Mouse (Mus musculus): ENCODE data around the gene Arhgef7.

DNA sequence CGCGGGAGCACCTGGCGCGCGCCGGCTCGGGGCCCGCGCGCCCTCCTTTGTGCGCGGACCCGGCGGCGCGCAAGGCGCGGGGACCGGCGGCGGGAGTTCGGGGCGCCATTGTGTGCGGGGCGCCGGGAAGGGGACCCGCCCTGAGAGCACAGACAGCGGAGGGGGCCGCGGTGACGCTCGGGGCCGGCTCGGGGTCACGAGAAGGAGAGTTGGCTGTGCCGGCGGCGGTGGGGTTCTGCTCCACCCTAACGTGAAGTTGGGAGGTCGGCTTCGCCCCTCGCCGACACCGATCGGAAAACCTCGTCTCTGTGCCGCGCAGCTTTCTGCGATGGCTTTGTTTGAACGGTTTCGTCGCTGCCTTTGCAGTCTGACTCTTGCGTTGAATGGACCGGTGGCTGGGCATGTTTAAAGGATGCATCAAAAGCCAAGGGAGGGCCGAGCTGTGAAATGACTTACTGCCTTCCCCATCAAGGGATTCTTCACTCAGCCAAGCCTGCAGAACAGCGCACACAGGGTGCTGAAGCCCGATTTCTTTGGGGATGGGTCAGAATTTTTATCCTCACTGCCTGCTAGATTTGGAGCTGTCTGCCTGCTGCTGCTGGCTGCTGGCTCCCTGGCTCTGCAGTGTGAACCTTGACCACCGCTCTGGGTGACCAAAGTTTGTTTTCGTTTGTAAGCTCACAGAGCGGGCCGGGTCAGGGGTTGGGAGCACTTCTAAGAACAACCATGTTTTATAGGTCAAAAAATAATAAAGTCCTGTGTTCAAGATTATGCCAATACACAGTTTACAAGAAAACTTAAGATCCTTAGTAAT lies 1.2 kb downstream of the Arhgef7 start:
- no peak for TF ChIP-seq CTCF (IDR thresholded peaks at IDR 0.05; ENCODE audit: extremely low read depth, insufficient read length, insufficient replicate concordance, low read depth, low read length)
- no peak for TF ChIP-seq POLR2A (IDR thresholded peaks at IDR 0.05; ENCODE audit: low read depth, low read length)

Measured in small intestine, adult 2 months (tissue).